Mouse (Mus musculus) heart, postnatal 10 days (tissue): Measurements from ENCODE around the gene Sema3e. TPM values are rescaled to one million over a fixed set of nuclear protein-coding genes. Genes with fewer than 3 reads are reported as not detected.

Experiments
- DNase-seq, 2 experiments: peaks; one replicate each; pipeline ENCODE4 v3.0.0; 2021
- intact Hi-C: fragments of 180-260 bp; cut with DNase I; formaldehyde crosslinking; loops from one replicate; pipeline ENCODE4 v1.15.1; 2025
- total RNA-seq, 2 experiments: library from RNA; stranded (reverse); gene quantifications; 2 replicates each; pipeline ENCODE4 v1.2.3; 2021

The Sema3e gene
- total RNA-seq, 2 experiments from 2014 or later, result 0.12 to 0.19 TPM

- no peak for DNase-seq
These were observed 170.2 kb downstream of the Sema3e start for GRCm38 (mm10) chr5:14195172-14195819.

GRCm38 (mm10) chr5:14198344-14199040 is 173.4 kb downstream of the Sema3e start:
- intact Hi-C loops, result no loop called here
- DNase-seq, result no peak

More at GRCm38 (mm10) chr5:14195172-14195819, 170.2 kb downstream of the Sema3e start:
- intact Hi-C loops, result no loop called here

- DNase-seq, result no peak
- intact Hi-C loops, result no loop called here
These were observed 181.7 kb downstream of the Sema3e start for GRCm38 (mm10) chr5:14206794-14207193.

GRCm38 (mm10) chr5:14209962-14210361 is 184.9 kb downstream of the Sema3e start:
- no peak for DNase-seq
- intact Hi-C loops, result no loop called here

GRCm38 (mm10) chr5:14216211-14216610 is 191.1 kb downstream of the Sema3e start:
- intact Hi-C loops, result no loop called here
- DNase-seq, result no peak

GRCm38 (mm10) chr5:14218677-14219076 is 193.6 kb downstream of the Sema3e start:
- intact Hi-C loops, result no loop called here
- peak in 1 of 2 experiments; percentile 12 for DNase-seq

- intact Hi-C loops, result no loop called here
These were observed 199.4 kb downstream of the Sema3e start for GRCm38 (mm10) chr5:14224509-14224908.

GRCm38 (mm10) chr5:14231027-14231426 is 206.0 kb downstream of the Sema3e start:
- no peak for DNase-seq
- intact Hi-C loops, result loop anchor here (10.0 kb wide), 1 partner anchor 496 kb away; no protein-coding TSS in a partner anchor

More at GRCm38 (mm10) chr5:14224509-14224908, 199.4 kb downstream of the Sema3e start:
- no peak for DNase-seq

GRCm38 (mm10) chr5:14252583-14252982 is 227.5 kb downstream of the Sema3e start:
- intact Hi-C loops, result no loop called here
- peak; percentile 7 to 42 for DNase-seq

GRCm38 (mm10) chr5:14253328-14253727 is 228.3 kb downstream of the Sema3e start:
- intact Hi-C loops, result no loop called here
- DNase-seq, result peak; percentile 19 to 38

- no peak for DNase-seq
- intact Hi-C loops, result no loop called here
These were observed 235.1 kb downstream of the Sema3e start for GRCm38 (mm10) chr5:14260156-14260555.

GRCm38 (mm10) chr5:14267400-14267799 is 242.3 kb downstream of the Sema3e start:
- intact Hi-C loops, result no loop called here
- DNase-seq, result no peak

Other genes with a start within 250 kb of the Sema3e start
- not detected for gene Speer3, start 233.7 kb upstream of the Sema3e start, total RNA-seq